Mouse (Mus musculus) brain, embryonic 14.5 days (tissue): Measurements from ENCODE around the gene Lrrc74a.
A peak's percentile ranks its signal among the peaks of the same experiment; 100 is the strongest.

Experiments used
- CTCF ChIP-seq: fragments of 200-500 bp; IDR thresholded peaks from 2 replicates; pipeline ENCODE4 v1.5.1; 2012; ENCODE audit warnings: inconsistent platforms, mild to moderate bottlenecking, moderate library complexity, borderline replicate concordance; ENCODE audit not compliant: insufficient read depth, insufficient read length; ENCODE audit errors: extremely low read depth
- POLR2A ChIP-seq: fragments of 200-500 bp; IDR thresholded peaks from 2 replicates; pipeline ENCODE4 v1.6.1; 2012; ENCODE audit warnings: mild to moderate bottlenecking, inconsistent platforms, borderline replicate concordance; ENCODE audit not compliant: poor library complexity, insufficient read depth, insufficient read length, severe bottlenecking; ENCODE audit errors: extremely low read depth

DNA sequence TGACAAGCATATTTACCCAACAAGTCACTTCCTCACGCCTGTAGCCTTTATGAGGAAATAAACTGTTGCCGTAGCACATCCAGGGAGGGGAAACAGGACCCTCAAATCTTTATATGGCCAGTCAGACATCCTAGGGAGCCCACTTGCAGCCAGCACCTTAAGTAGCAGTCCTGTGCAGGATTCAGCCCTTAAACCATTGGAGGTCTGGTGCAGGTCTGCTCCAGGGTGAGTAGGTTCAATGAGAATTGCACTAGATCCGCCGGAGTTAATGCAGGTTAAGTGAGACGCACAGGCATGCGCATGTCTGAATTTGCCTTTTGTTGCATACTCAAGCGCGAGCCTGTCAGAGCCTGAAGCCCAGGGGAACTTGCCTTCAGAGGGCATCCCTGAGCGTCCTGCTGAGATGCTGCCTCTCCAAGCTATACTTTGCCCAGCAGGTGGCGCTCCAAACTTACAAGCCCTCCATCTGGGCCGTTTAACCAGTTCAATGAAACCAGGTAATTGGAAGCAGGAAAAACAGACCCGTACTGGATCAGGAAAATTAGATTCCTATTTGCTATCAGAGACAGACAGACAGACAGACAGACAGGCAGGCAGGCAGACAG is 37.8 kb downstream of the Lrrc74a start:
- no peak for TF ChIP-seq POLR2A
- TF ChIP-seq CTCF = peak; percentile 96
